Mouse (Mus musculus) heart, adult 2 months (tissue): ENCODE results near the gene Cpb2. TPM values are rescaled to one million over a fixed set of nuclear protein-coding genes. Genes with fewer than 3 reads are reported as not detected.

Experiments used
- DNase-seq, 2 experiments: peaks; one replicate each; pipeline ENCODE4 v3.0.0; 2021
- H3K27ac ChIP-seq: fragments of 200-600 bp; 2 replicates; pipeline ENCODE4 v1.8.1; 2022
- H3K27me3 ChIP-seq: fragments of 200-500 bp; 2 replicates; pipeline ENCODE4 v1.6.1; 2012; ENCODE audit warnings: mild to moderate bottlenecking, low read length, inconsistent platforms, mixed read lengths; ENCODE audit not compliant: control insufficient read depth, insufficient read depth
- H3K36me3 ChIP-seq: fragments of 200-500 bp; 2 replicates; pipeline ENCODE4 v1.6.1; 2012; ENCODE audit warnings: low read length, inconsistent platforms; ENCODE audit not compliant: control insufficient read depth, insufficient read depth
- H3K4me1 ChIP-seq: fragments of 200-500 bp; 2 replicates; pipeline ENCODE4 v1.6.1; 2011; ENCODE audit warnings: low read length; ENCODE audit not compliant: control insufficient read depth, insufficient read depth
- H3K4me3 ChIP-seq: fragments of 200-600 bp; 2 replicates; pipeline ENCODE4 v1.8.1; 2022
- H3K79me2 ChIP-seq: fragments of 200-500 bp; replicated peaks from 2 replicates; pipeline ENCODE4 v1.6.1; 2012; ENCODE audit warnings: mild to moderate bottlenecking, inconsistent platforms, low read length, moderate library complexity, mixed read lengths; ENCODE audit not compliant: control insufficient read depth, insufficient read depth
- H3K9ac ChIP-seq: fragments of 200-500 bp; 2 replicates; pipeline ENCODE4 v1.6.1; 2012; ENCODE audit warnings: low read depth, mild to moderate bottlenecking, control low read depth, inconsistent platforms, low read length, mixed read lengths
- CTCF ChIP-seq: fragments of 200-600 bp; IDR thresholded peaks from 2 replicates; pipeline ENCODE4 v1.8.1; 2022; ENCODE audit warnings: antibody characterized with exemption, mild to moderate bottlenecking, moderate library complexity
- EP300 ChIP-seq: fragments of 200-500 bp; IDR thresholded peaks from 2 replicates; pipeline ENCODE4 v1.6.1; 2011; ENCODE audit warnings: low read depth, low read length, control low read depth; ENCODE audit not compliant: insufficient read depth
- POLR2A ChIP-seq: fragments of 200-500 bp; IDR thresholded peaks from 2 replicates; pipeline ENCODE4 v1.6.1; 2011; ENCODE audit warnings: mild to moderate bottlenecking, low read depth, low read length, control low read depth; ENCODE audit not compliant: insufficient read depth
- WGBS: fragments of 180-500 bp; shearing (Covaris S2); methylation state at CpG from one replicate; pipeline ENCODE4 v1.1.7; 2018; 5-methylcytosine and 5-hydroxymethylcytosine counted together
- intact Hi-C: fragments of 180-260 bp; cut with DNase I; formaldehyde crosslinking; loops from one replicate; pipeline ENCODE4 v1.15.1; 2025
- microRNA-seq, 2 experiments: library from miRNA; unstranded; fragments of <30 nt; microRNA quantifications; one replicate each; pipeline ENCODE4 v1.2.0; 2021
- polyA plus RNA-seq: library from polyadenylated mRNA; depleted of rRNA; stranded (reverse); fragments of >200 nt; gene quantifications from 2 replicates; pipeline ENCODE4 v1.2.3, GENCODE M21; 2012; rRNA removed
- total RNA-seq, 2 experiments: library from RNA; stranded (reverse); gene quantifications; 2 replicates each; pipeline ENCODE4 v1.2.3; 2021

Gene Cpb2
- total and polyA plus RNA-seq, 3 experiments: not detected

- H3K9ac ChIP-seq: no peak overlapping the region
- no peak overlapping the region for H3K27ac ChIP-seq
- no peak for TF ChIP-seq POLR2A
- TF ChIP-seq EP300: no peak
- no peak for TF ChIP-seq CTCF
- H3K4me1 ChIP-seq: no peaks in the 10 kb centered on the region
- DNase-seq: no peak
- no peak overlapping the region for H3K4me3 ChIP-seq
- intact Hi-C loops: no loop called here
- peaks cover 2% of the 10 kb centered on the region; the same call in 1 of the 2 replicates for H3K36me3 ChIP-seq
- WGBS: 53% methylated on average over 8 of the region's 8 CpGs
- no peaks in the 10 kb centered on the region for H3K79me2 ChIP-seq
- no peaks in the 10 kb centered on the region for H3K27me3 ChIP-seq
Observed at GRCm38 (mm10) chr14:75328062-75328461, 86.0 kb downstream of the Cpb2 start.

- H3K27ac ChIP-seq: no peak overlapping the region
- no peak for TF ChIP-seq EP300
- TF ChIP-seq CTCF: peak; percentile 47
- DNase-seq: no peak
- no peak overlapping the region for H3K9ac ChIP-seq
- no peaks in the 10 kb centered on the region; the same call in 1 of the 2 replicates for H3K36me3 ChIP-seq
- intact Hi-C loops: no loop called here
- H3K4me3 ChIP-seq: no peak overlapping the region
- no peaks in the 10 kb centered on the region for H3K4me1 ChIP-seq
- no peaks in the 10 kb centered on the region for H3K79me2 ChIP-seq
- H3K27me3 ChIP-seq: no peaks in the 10 kb centered on the region
- WGBS: 87% methylated on average over 6 of the region's 6 CpGs
Observed at GRCm38 (mm10) chr14:75330621-75331020, 88.5 kb downstream of the Cpb2 start.

Small RNA genes lying within 50 kb of the gene (microRNA-seq; reads per million reads assigned to microRNA genes)
- gene Gm44482: 0 reads per million in 2 experiments

Other genes with a start within 250 kb of the Cpb2 start
- 1 to 10 TPM in 1 of 2 experiments, under 1 TPM in 1; 0.55 to 1.2 TPM for gene Rubcnl, start 226.3 kb upstream of the Cpb2 start, total RNA-seq
- gene Rubcnl, start 226.3 kb upstream of the Cpb2 start, polyA plus RNA-seq: 1.3 and 1.5 TPM in 2 replicates
- gene Lrrc63, start 111.4 kb upstream of the Cpb2 start, total RNA-seq: not detected
- 0.04 and 0.06 TPM in 2 replicates for gene Lrrc63, start 111.4 kb upstream of the Cpb2 start, polyA plus RNA-seq
- 10 to 100 TPM; 14.3 to 15.2 TPM for gene Lcp1, start 111.2 kb upstream of the Cpb2 start, total RNA-seq
- gene Lcp1, start 111.2 kb upstream of the Cpb2 start, polyA plus RNA-seq: 6.8 and 9.2 TPM in 2 replicates
- 10 to 100 TPM; 24.9 to 26.2 TPM for gene Zc3h13, start 42.1 kb downstream of the Cpb2 start, total RNA-seq
- gene Zc3h13, start 42.1 kb downstream of the Cpb2 start, polyA plus RNA-seq: 5.2 and 5.5 TPM in 2 replicates
- not detected for gene Siah3, start 213.7 kb downstream of the Cpb2 start, total RNA-seq
- 0.02 TPM in 1 of 2 replicates, not detected in the other for gene Siah3, start 213.7 kb downstream of the Cpb2 start, polyA plus RNA-seq